Mouse (Mus musculus) myocyte (in vitro differentiated cells): Measurements from ENCODE around the gene Pskh1. TPM values are rescaled to one million over a fixed set of nuclear protein-coding genes. Genes with fewer than 3 reads are reported as not detected.

Experiments used
- H3K27me3 ChIP-seq: one replicate; pipeline ENCODE4 v1.6.1; 2011; ENCODE audit not compliant: control insufficient read depth, insufficient read depth, insufficient read length
- H3K36me3 ChIP-seq: one replicate; pipeline ENCODE4 v1.6.1; 2011; ENCODE audit not compliant: control insufficient read depth, insufficient read depth
- H3K4me2 ChIP-seq: one replicate; pipeline ENCODE4 v1.6.1; 2011; ENCODE audit warnings: low read depth, control low read depth
- H3K4me3 ChIP-seq: one replicate; pipeline ENCODE4 v1.5.1; 2011; ENCODE audit warnings: mild to moderate bottlenecking, control low read depth, moderate library complexity
- H3K79me2 ChIP-seq: one replicate; pipeline ENCODE4 v1.6.1; 2011; ENCODE audit not compliant: control insufficient read depth, insufficient read depth
- H3ac ChIP-seq: one replicate; pipeline ENCODE4 v1.6.1; 2011; ENCODE audit not compliant: control insufficient read depth, insufficient read length
- CEBPB ChIP-seq: IDR thresholded peaks from 2 replicates; pipeline ENCODE4 v1.6.1; 2011; ENCODE audit warnings: mild to moderate bottlenecking, moderate library complexity; ENCODE audit not compliant: poor library complexity, insufficient read depth, severe bottlenecking
- E2F4 ChIP-seq: IDR thresholded peaks from one replicate; pipeline ENCODE4 v1.6.1; 2011; ENCODE audit warnings: mild to moderate bottlenecking, control low read depth, moderate library complexity; ENCODE audit not compliant: insufficient read depth
- MAX ChIP-seq: IDR thresholded peaks from one replicate; pipeline ENCODE4 v1.6.1; 2011; ENCODE audit warnings: low read depth, mild to moderate bottlenecking, control low read depth
- MYOD1 ChIP-seq, 3 experiments: IDR thresholded peaks; one replicate each; pipeline ENCODE4 v1.6.1; 2011; ENCODE audit warnings: control low read depth in 2 of 3, low read depth in 2 of 3, mild to moderate bottlenecking in 2 of 3, moderate library complexity in 1 of 3; ENCODE audit not compliant: insufficient read length in 2 of 3, control insufficient read depth in 1 of 3
- MYOG ChIP-seq, 3 experiments: IDR thresholded peaks; one replicate each; pipeline ENCODE4 v1.6.1; 2011; ENCODE audit warnings: control low read depth in 2 of 3, low read depth in 2 of 3, mild to moderate bottlenecking in 2 of 3; ENCODE audit not compliant: insufficient read length in 2 of 3, control insufficient read depth in 1 of 3, insufficient read depth in 1 of 3
- POLR2A ChIP-seq: IDR thresholded peaks from one replicate; pipeline ENCODE4 v1.6.1; 2011; ENCODE audit warnings: low read depth, mild to moderate bottlenecking, control low read depth, moderate library complexity; ENCODE audit not compliant: insufficient read length
- POLR2AphosphoS2 ChIP-seq: IDR thresholded peaks from one replicate; pipeline ENCODE4 v1.6.1; 2011; ENCODE audit warnings: low read depth, control low read depth; ENCODE audit not compliant: insufficient read length
- REST ChIP-seq: IDR thresholded peaks from one replicate; pipeline ENCODE4 v1.6.1; 2011; ENCODE audit warnings: mild to moderate bottlenecking, control low read depth, moderate library complexity; ENCODE audit not compliant: insufficient read depth, insufficient read length
- SRF ChIP-seq: IDR thresholded peaks from one replicate; pipeline ENCODE4 v1.6.1; 2011; ENCODE audit warnings: low read depth; ENCODE audit not compliant: control insufficient read depth, insufficient read length
- TCF12 ChIP-seq: IDR thresholded peaks from one replicate; pipeline ENCODE4 v1.6.1; 2011; ENCODE audit warnings: mild to moderate bottlenecking, control low read depth; ENCODE audit not compliant: poor library complexity, insufficient read depth, severe bottlenecking
- TCF3 ChIP-seq: IDR thresholded peaks from one replicate; pipeline ENCODE4 v1.6.1; 2011; ENCODE audit warnings: low read depth, control low read depth; ENCODE audit not compliant: insufficient read length
- USF1 ChIP-seq: IDR thresholded peaks from one replicate; pipeline ENCODE4 v1.6.1; 2011; ENCODE audit warnings: low read depth, mild to moderate bottlenecking, control low read depth, moderate library complexity
- polyA plus RNA-seq: library from polyadenylated mRNA; unstranded; fragments of >200 nt; fragmentation: generic; extraction: Trizol; gene quantifications from one replicate; pipeline ENCODE4 v1.2.1, GENCODE M21; 2012; ENCODE audit warnings: missing spikeins

Gene Pskh1
- polyA plus RNA-seq, result 16.1 TPM

DNA sequence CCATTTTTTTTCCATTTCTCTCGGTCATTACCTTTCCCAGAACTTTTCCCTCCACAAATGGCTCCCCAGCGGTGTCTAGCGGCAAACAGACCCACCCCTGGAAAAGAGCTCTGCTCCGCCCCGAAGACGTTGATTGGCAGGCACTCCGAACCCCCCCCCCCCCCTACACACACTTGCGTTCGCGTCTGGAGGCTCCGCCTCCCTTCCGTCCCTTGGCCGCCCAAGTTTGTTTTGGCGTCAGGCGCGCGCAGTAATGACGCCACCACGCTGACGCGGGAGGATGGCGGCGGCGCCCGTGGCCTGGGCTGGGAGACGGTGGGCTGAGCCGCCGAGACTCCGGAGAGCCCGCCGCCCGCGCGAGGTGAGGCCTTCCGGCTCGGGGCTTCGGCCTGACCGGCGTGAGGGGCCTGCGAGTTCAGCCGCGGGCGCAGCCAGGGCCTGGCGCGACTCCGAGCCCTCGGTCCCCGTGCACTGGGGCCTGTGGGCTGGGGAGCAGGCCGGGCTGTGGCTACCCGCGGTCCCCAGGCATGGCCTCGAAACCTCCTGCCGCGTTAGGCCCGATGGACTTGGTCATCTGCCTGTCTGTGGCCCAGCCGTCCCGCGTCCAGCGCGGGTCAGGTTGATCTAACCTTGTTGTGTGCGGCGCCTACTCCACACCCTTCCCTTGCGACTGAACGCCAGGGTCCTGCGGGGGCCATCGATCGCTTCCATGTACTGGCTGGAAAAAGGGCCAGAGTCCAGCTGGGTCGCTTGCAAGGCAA is at the start of gene Pskh1:
Gene Pskh1 (plus strand): TSS at position 262 of the 761 bp plus-strand sequence.
- Histone ChIP-seq H3K27me3 (no peaks in the 10 kb centered on the region), H3K36me3 (no peaks in the 10 kb centered on the region), H3ac (peak within 1 kb of the TSS; percentile 43), H3K79me2 (peaks cover 19% of the 10 kb centered on the region), H3K4me2 (peak within 1 kb of the TSS; percentile 88), H3K4me3 (peak within 1 kb of the TSS; percentile 59)
- TF ChIP-seq SRF (peak; percentile 22), MYOG (IDR thresholded peaks at IDR 0.05; ENCODE audit: control insufficient read depth in 1 of 3, insufficient read depth in 1 of 3, insufficient read length in 2 of 3, low read depth in 2 of 3) (peak in 1 of 3 experiments; percentile 15), E2F4 (no peak), POLR2AphosphoS2 (peak; percentile 44), MAX (no peak), TCF3 (no peak), TCF12 (no peak), MYOD1 (IDR thresholded peaks at IDR 0.05; ENCODE audit: control insufficient read depth in 1 of 3, insufficient read length in 2 of 3, low read depth in 2 of 3) (peak in 1 of 3 experiments; percentile 27), REST (peak; percentile 20), CEBPB (no peak), POLR2A (peak; percentile 87), USF1 (no peak)

DNA sequence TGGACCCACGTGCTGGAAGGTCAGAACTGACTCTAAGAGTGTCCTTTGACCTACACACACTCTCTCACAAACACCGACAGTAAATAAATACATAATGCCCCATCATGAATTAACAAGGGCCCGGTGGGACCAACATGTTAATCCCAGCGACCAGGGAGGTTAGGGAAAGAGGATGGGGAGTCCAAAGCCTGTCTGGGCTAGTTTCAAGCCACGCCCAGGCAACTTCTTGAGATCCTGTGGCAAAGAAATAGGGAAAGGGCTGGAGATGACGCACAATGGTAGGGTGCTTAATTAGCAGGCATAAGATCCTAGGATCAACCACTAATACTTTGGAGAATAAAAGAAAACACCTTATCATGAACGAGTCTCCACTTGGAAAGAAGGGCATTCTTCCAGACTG is 49.6 kb upstream of the Pskh1 start:
- peak overlapping the region; percentile 57 for H3K4me3 ChIP-seq
- H3K27me3 ChIP-seq, result no peaks in the 10 kb centered on the region
- H3K79me2 ChIP-seq, result peaks cover 18% of the 10 kb centered on the region
- peak overlapping the region; percentile 80 for H3K4me2 ChIP-seq
- no peak overlapping the region for H3ac ChIP-seq
- H3K36me3 ChIP-seq, result peaks cover 9% of the 10 kb centered on the region
- TF ChIP-seq TCF12 (no peak), USF1 (no peak), E2F4 (no peak), MYOD1 (IDR thresholded peaks at IDR 0.05; ENCODE audit: control insufficient read depth in 1 of 3, insufficient read length in 2 of 3, low read depth in 2 of 3) (no peak), POLR2A (no peak), MAX (no peak), CEBPB (no peak), SRF (no peak), REST (no peak), POLR2AphosphoS2 (no peak), MYOG (IDR thresholded peaks at IDR 0.05; ENCODE audit: control insufficient read depth in 1 of 3, insufficient read depth in 1 of 3, insufficient read length in 2 of 3, low read depth in 2 of 3) (no peak), TCF3 (no peak)

DNA sequence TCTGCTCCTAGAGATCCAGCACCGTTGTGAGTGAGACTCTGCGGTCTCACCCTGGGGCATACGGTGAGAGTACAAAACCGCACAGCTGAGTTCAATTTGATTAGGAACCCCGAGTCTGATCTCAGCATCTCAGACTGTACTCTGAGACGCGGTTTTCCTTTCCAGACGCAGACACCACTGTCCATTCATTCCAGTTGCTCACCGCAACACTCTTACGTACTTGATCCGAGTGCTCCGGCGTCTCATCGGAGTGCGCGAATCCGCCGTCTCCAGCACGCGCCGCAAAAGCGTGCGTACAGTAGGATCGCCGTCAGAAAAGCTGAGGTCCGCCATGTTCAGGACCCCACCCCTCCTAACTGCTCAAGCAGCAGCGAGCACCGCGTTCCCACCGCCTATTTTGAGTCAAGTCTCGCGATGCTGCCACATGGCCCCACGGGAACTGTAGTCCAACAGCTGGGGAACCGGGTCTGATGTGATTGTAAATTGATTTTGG is 48.5 kb upstream of the Pskh1 start:
- peaks cover 9% of the 10 kb centered on the region for H3K36me3 ChIP-seq
- peak overlapping the region; percentile 80 for H3K4me2 ChIP-seq
- H3ac ChIP-seq, result peak overlapping the region; percentile 7

DNA sequence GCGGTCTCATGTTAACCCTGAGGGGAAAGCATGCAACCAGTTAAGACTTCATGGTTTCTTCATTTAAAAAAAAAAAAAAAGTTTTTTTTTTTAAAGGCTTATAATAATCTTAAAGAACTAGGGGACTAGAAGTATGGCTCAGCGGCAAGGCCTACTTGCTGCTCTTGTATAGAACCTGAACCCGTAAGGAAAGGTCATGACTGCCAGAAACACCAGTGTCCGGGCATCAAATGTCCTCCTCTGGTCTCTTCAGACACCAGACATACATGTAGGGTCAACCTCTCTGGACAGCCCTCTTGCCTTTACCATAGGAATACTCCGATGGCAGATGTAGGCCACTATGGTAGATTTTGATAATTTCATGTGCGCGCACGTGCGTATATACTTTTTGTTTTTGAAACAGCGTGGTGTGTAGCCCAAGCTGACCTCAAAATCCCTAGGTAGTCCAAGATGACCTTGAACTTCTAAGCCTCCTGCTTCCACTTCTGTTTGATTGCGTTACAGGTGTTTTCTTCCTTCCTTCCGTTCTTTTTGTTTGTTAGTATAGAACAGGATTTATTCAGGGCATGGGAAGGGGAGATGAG is 48.0 kb upstream of the Pskh1 start:
- H3K4me2 ChIP-seq, result peak overlapping the region; percentile 35
- TF ChIP-seq MYOD1 (IDR thresholded peaks at IDR 0.05; ENCODE audit: control insufficient read depth in 1 of 3, insufficient read length in 2 of 3, low read depth in 2 of 3) (no peak), REST (no peak), POLR2A (no peak), MAX (no peak), E2F4 (no peak), SRF (no peak), CEBPB (no peak), TCF12 (no peak), MYOG (IDR thresholded peaks at IDR 0.05; ENCODE audit: control insufficient read depth in 1 of 3, insufficient read depth in 1 of 3, insufficient read length in 2 of 3, low read depth in 2 of 3) (no peak), TCF3 (no peak)
- peaks cover 4% of the 10 kb centered on the region for H3K36me3 ChIP-seq
- peak overlapping the region; percentile 57 for H3K4me3 ChIP-seq
- peaks cover 34% of the 10 kb centered on the region for H3K79me2 ChIP-seq
- no peaks in the 10 kb centered on the region for H3K27me3 ChIP-seq
- peak overlapping the region; percentile 7 for H3ac ChIP-seq

More for the DNA sequence above, 48.5 kb upstream of the Pskh1 start:
- Histone ChIP-seq H3K27me3 (no peaks in the 10 kb centered on the region), H3K4me3 (peak overlapping the region; percentile 57), H3K79me2 (peaks cover 29% of the 10 kb centered on the region)
- no peak for TF ChIP-seq TCF12
- no peak for TF ChIP-seq TCF3
- TF ChIP-seq POLR2A, result peak; percentile 99
- TF ChIP-seq REST, result no peak
- peak; percentile 86 for TF ChIP-seq E2F4
- TF ChIP-seq MAX, result no peak
- TF ChIP-seq CEBPB, result no peak
- TF ChIP-seq SRF, result no peak
- peak; percentile 97 for TF ChIP-seq POLR2AphosphoS2
- no peak for TF ChIP-seq USF1
- no peak for TF ChIP-seq MYOD1 (IDR thresholded peaks at IDR 0.05; ENCODE audit: control insufficient read depth in 1 of 3, insufficient read length in 2 of 3, low read depth in 2 of 3)
- peak in 1 of 3 experiments; percentile 32 for TF ChIP-seq MYOG (IDR thresholded peaks at IDR 0.05; ENCODE audit: control insufficient read depth in 1 of 3, insufficient read depth in 1 of 3, insufficient read length in 2 of 3, low read depth in 2 of 3)
